Mouse (Mus musculus) layer of hippocampus, adult 11-12 months (tissue): ENCODE measurements at regions not wholly inside any gene's neighbourhood (a gene's known extent, or its start where the extent isn't known, plus 50 kb on each side); places are given as distances from the start of the nearest gene placed in this dataset.
A peak's percentile ranks its signal among the peaks of the same experiment; 100 is the strongest.

Experiments used
- DNase-seq: peaks from one replicate; pipeline ENCODE4 v3.0.0; 2022; ENCODE audit warnings: low spot score

- no peak for DNase-seq
Observed at GRCm38 (mm10) chr3:38697349-38697748, 189.4 kb upstream of the Fat4 start.

- no peak for DNase-seq
Observed at GRCm38 (mm10) chr3:38695836-38696235, 190.9 kb upstream of the Fat4 start.

GRCm38 (mm10) chr3:38692768-38693167 lies 194.0 kb upstream of the Fat4 start:
- DNase-seq, result no peak

DNA sequence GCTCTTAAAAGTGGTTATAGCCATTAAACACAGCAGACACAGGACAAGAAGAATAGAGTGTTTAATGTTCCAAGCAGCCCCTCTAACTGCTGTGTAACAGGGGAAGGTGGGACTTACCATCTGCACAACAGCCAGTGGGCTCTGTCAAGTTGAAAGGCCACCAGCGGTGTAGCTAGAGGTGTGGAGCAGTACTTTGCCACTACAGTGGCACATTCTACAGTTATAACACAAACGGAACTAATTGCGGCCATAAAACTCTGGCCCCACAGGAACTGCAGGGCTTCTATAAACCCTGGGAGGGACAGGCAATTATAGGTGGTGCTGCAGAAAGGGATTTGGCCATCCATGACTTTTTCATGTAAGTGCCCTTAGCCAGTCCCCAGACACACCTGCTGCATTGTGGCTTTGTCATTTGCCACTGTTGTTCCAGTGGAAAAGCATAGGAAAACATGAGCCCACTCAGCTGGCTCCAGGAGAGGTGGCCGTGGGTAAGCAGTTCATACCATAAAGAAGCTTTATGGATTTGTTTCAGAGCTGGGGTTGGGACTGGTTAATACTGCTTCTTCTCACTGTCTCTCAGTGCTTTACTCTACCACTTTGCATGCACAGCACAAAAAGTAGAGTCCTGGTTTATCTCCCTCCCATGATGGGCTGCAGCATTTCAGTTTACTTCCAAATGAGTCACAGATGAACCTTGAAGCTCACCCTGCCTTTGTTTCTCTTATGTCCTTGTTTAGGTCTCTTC lies 199.8 kb upstream of the Ankrd50 start:
- DNase-seq, result no peak

DNA sequence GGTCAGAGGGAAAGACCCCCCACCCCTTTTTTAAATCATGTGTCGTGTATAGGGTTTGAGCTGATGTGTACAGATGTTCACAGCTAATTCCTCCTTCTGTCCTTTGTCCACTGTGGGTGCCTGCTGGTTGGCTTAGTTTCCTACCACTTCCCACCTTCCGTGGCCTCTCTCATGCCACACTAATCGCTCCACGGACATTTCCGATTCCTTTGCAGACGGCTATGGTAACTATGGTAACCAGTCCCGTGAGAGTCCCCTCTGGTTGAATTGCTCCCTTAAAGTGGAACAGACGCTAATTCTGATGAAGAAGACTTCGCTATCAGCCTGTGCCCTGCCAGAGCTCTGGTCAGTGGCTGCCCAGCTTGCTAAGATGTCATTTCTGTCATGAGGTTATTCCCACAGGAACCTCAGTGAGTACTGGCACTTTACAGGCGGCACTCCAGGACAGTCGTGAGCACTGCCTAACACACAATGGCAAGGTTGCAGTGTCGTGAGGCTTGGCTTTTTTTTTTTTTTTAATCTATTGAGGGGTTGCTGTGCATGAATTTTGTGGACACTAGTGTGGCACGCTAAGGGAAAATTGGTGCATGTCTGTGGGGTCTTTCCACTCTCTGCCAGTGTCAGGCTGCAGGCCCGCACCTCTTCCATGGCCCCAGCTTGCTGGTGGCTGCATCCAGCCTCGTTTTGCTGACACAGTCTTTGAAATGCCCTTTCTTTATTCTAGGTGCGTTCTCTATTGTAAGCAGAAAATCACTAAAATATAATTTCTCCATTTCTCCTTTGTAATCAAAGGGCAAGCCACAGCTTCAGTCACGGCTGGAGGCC lies 179.2 kb upstream of the Ankrd50 start:
- no peak for DNase-seq

GRCm38 (mm10) chr3:38663023-38663422 lies 178.4 kb upstream of the Ankrd50 start:
- DNase-seq, result no peak

DNA sequence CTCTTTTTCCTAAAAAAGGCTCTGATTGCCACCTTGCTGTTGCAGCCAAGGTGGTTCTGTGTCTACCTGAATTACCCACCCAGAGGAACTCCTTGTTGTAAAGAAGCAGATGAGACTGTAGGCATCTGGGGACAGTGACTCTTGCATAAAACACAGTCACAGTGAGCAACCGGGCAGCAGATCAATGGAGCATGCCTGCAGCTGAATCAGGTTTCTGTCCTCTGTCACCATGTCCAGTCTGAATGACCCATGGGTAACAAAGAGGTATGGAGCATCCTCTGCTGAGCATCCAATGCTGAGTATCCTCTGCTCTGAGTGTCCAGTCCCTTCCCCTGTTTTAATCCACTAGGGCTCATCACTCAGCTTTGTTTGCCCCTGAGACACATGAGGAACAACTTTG lies 172.1 kb upstream of the Ankrd50 start:
- DNase-seq, result no peak

DNA sequence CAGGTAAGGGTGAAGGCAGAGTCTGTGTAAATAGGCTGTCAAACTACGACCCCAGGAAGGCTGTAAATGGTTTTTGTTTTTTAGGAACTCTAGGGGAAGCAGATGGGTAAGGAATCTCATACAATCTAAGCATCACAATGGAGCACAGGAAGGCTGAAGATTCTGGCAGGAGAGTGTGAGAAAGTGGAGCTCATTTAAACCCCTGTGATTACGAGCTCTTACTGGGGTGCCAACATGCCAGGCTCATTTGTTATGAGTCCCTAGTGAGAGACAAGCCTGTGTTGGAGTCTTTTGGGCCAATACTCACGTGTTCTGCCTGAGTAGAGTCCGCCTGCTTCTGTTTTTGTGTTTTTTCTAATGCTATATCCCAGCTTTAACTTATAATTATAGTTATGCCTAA lies 169.3 kb upstream of the Ankrd50 start:
- DNase-seq, result no peak

GRCm38 (mm10) chr3:38652985-38653685 lies 168.5 kb upstream of the Ankrd50 start:
- DNase-seq, result no peak

- DNase-seq, result no peak
Observed at GRCm38 (mm10) chr3:38650176-38650575, 165.5 kb upstream of the Ankrd50 start.

DNA sequence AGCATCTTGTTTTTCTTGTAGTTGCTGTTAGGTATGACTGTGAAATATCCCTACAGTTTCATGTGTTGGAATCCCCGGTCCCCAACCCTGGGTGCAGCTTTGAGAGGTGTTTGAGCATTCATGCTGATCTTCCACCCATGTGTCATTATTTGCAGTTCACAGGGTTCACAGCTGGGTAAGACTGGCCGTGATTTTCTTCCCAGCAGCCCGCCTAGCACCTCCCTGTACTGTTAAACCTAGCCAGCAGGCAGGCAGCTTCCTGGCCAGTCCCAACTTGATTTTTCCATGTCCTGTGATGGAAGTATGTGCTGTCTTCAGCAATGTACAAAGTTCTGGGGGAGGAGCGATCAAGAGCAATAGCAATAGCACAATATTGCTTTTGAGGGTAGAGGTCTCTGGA lies 164.0 kb upstream of the Ankrd50 start:
- DNase-seq, result no peak

- no peak for DNase-seq
Observed at GRCm38 (mm10) chr3:38647737-38648330, 163.2 kb upstream of the Ankrd50 start.

GRCm38 (mm10) chr3:38641733-38642132 lies 157.1 kb upstream of the Ankrd50 start:
- no peak for DNase-seq

GRCm38 (mm10) chr3:38636806-38637205 lies 152.2 kb upstream of the Ankrd50 start:
- no peak for DNase-seq

GRCm38 (mm10) chr3:38633347-38633746 lies 148.7 kb upstream of the Ankrd50 start:
- DNase-seq, result no peak

GRCm38 (mm10) chr3:38625575-38626184 lies 141.0 kb upstream of the Ankrd50 start:
- no peak for DNase-seq

DNA sequence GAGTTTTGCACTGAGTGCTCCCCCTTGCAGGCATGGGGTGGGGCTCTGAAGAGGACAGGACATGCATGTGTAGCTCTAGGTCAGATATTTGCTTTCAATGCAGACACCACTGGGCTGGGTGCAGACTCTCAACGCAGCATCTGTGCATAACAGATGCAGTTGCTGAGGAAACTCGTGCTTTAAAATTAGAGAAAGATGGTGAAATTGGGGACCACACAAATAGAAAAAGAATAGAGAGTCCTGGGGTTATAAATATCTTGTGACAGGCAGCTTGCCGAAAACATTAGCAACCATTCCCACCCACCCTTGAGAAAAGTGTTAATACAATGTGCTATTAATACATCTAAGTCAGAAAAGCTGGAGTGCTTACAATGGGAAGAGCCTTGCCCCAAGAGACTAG lies 133.3 kb upstream of the Ankrd50 start:
- peak; percentile 36 for DNase-seq

DNA sequence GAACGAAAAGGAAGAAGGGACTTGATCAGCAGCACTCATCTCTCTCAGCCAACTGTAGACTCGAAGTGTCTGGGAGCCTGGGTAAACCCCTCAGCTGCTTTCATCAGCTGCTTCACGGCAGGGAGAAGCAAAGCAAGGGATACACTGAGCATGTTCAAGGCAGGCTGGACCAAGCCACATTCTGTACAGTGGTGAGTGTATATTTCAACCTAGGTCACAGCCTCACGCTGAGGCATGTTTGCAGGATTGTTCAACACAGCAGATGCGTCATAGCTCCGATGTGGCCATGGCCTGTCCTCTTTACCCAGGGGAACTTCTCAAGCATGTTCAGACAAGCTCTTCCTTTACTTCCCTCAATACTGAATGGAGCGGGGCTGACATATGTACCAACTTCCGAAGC lies 132.6 kb upstream of the Ankrd50 start:
- DNase-seq, result no peak

DNA sequence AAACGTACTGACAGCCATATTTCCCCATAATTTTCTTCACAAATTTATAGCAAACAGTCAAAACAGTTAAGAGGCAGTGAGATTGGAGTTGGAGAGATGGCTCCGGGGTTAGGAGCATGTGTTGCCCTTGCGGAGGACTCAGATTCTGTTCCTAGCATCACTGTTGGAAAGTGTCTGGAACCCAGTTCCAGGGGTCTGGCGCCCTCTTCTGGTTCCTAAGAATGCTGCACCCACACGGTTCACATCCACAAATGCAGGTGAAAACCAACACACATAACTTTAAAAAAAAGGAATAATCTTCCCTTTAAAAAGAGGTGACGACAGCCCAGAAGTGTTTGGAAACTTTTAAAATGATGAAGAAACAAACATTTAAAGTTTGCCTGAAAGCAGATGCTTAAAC lies 129.1 kb upstream of the Ankrd50 start:
- no peak for DNase-seq

- DNase-seq, result no peak
Observed at GRCm38 (mm10) chr3:38591531-38591930, 106.9 kb upstream of the Ankrd50 start.

DNA sequence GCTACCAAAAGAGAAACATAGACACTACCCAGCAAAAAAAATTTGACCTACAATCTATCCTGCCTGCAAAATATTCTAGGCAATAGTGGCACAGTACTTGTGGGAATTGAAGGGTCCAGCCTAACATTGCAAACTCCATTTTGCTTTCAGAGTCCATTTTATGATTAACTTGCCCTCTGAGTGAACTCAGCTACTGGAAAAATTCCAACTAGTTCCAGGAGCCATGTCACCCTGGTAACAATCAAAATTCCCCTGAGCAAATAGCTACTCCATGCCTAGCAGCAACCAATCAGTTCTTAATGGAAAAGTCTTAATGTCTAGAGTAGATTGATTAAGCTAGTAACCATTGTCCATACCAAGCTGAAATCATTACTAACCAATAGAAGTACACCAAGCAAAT lies 104.3 kb upstream of the Ankrd50 start:
- no peak for DNase-seq

DNA sequence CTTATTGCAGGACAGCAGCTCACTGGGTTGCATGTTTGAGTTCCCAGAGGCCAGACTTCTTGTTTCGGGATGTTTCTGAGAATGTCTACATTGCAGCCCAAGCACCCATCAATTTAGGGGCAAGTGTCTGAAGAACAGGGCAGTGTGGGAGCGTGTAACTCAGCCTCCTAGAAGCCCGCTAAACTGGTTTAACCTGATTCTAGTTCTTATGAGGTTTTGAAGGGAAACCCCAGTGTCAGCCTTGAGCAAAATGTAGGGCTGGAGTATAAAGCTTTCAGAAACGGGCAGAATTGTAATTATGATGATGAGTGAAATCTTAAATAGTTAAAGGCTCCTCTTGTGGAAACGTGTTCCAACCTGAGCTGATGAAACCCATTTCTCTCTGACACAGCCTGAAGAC lies 100.9 kb upstream of the Ankrd50 start:
- no peak for DNase-seq
